Mouse (Mus musculus): ENCODE measurements around the gene Bmper.

GRCm38 (mm10) chr9:23368124-23368523, 145.2 kb downstream of the Bmper start:
- no peak for TF ChIP-seq CTCF (IDR thresholded peaks at IDR 0.05; ENCODE audit: low read depth, low read length)
- TF ChIP-seq POLR2A (IDR thresholded peaks at IDR 0.05; ENCODE audit: extremely low read depth, insufficient read depth, low read length) = no peak

Data from liver, adult 2 months (tissue).